Mouse (Mus musculus): Measurements from ENCODE around the gene Trhde. TPM values are rescaled to one million over a fixed set of nuclear protein-coding genes. Genes with fewer than 3 reads are reported as not detected.

The Trhde gene
- total and polyA plus RNA-seq, 3 experiments: not detected

- no peak for DNase-seq (ENCODE audit: low read depth, low spot score)
- no peaks in the 10 kb centered on the region for H3K4me1 ChIP-seq (ENCODE audit: control insufficient read depth in 1 of 2, insufficient read depth in 2 of 2, low read length in 2 of 2)
- H3K9ac ChIP-seq (ENCODE audit: control insufficient read depth, low read depth, low read length, poor library complexity, severe bottlenecking): no peak overlapping the region
- H3K27me3 ChIP-seq (ENCODE audit: control insufficient read depth in 1 of 2, insufficient read depth in 2 of 2, low read length in 2 of 2): no peaks in the 10 kb centered on the region
- no peak overlapping the region for H3K4me3 ChIP-seq (ENCODE audit: control insufficient read depth in 1 of 2, insufficient read depth in 1 of 2, low read depth in 2 of 2, low read length in 2 of 2)
- no peaks in the 10 kb centered on the region for H3K79me2 ChIP-seq (ENCODE audit: control insufficient read depth, insufficient read depth, low read length, poor library complexity)
- no peak overlapping the region for H3K27ac ChIP-seq (ENCODE audit: control insufficient read depth, low read depth, low read length)
- no peak for TF ChIP-seq TBP (IDR thresholded peaks at IDR 0.05; ENCODE audit: low read depth, low read length)
- no peak for TF ChIP-seq RAD21 (IDR thresholded peaks at IDR 0.05; ENCODE audit: low read depth, low read length)
- no peak for TF ChIP-seq JUND (IDR thresholded peaks at IDR 0.05; ENCODE audit: low read depth, low read length)
- TF ChIP-seq POLR2AphosphoS5 (IDR thresholded peaks at IDR 0.05; ENCODE audit: borderline replicate concordance, low read depth, low read length): no peak
- TF ChIP-seq MEF2A (IDR thresholded peaks at IDR 0.05; ENCODE audit: extremely low read depth, insufficient replicate concordance, low read depth, low read length, poor library complexity, severe bottlenecking): no peak
- TF ChIP-seq MXI1 (IDR thresholded peaks at IDR 0.05; ENCODE audit: low read depth, low read length): no peak
- no peak for TF ChIP-seq CHD2 (IDR thresholded peaks at IDR 0.05; ENCODE audit: low read length)
- no peak for TF ChIP-seq TAL1 (IDR thresholded peaks at IDR 0.05; ENCODE audit: low read length)
- TF ChIP-seq NRF1 (IDR thresholded peaks at IDR 0.05; ENCODE audit: insufficient read depth, low read depth, low read length, poor library complexity, severe bottlenecking): no peak
- no peak for TF ChIP-seq ZMIZ1 (IDR thresholded peaks at IDR 0.05; ENCODE audit: low read depth, low read length)
- TF ChIP-seq MYC (IDR thresholded peaks at IDR 0.05; ENCODE audit: low read depth, low read length): no peak
- TF ChIP-seq CTCF (IDR thresholded peaks at IDR 0.05 in 2 of 3, conservative IDR thresholded peaks at IDR 0.05 in 1 of 3; ENCODE audit: control insufficient read depth in 1 of 3, insufficient read depth in 1 of 3, low read depth in 2 of 3, low read length in 3 of 3, poor library complexity in 1 of 3, severe bottlenecking in 1 of 3): no peak
- no peak for TF ChIP-seq ELF1 (IDR thresholded peaks at IDR 0.05; ENCODE audit: low read depth, low read length)
- TF ChIP-seq MAFK (IDR thresholded peaks at IDR 0.05; ENCODE audit: borderline replicate concordance, low read depth, low read length): no peak
- no peak for TF ChIP-seq SMC3 (IDR thresholded peaks at IDR 0.05; ENCODE audit: low read depth, low read length)
- TF ChIP-seq HCFC1 (IDR thresholded peaks at IDR 0.05; ENCODE audit: low read depth, low read length): no peak
- TF ChIP-seq E2F4 (IDR thresholded peaks at IDR 0.05; ENCODE audit: borderline replicate concordance, low read depth, low read length): no peak
- H3K9me3 ChIP-seq (replicated peaks; ENCODE audit: insufficient read depth, low read length): no peaks in the 10 kb centered on the region
- H3K36me3 ChIP-seq (ENCODE audit: control insufficient read depth in 1 of 2, insufficient read depth in 2 of 2, low read length in 2 of 2): no peaks in the 10 kb centered on the region
Observed at GRCm38 (mm10) chr10:114405260-114405659, 396.8 kb downstream of the Trhde start.

- DNase-seq (ENCODE audit: low read depth, low spot score): no peak
- Histone ChIP-seq H3K79me2 (ENCODE audit: control insufficient read depth, insufficient read depth, low read length, poor library complexity) (no peaks in the 10 kb centered on the region), H3K36me3 (ENCODE audit: control insufficient read depth in 1 of 2, insufficient read depth in 2 of 2, low read length in 2 of 2) (no peaks in the 10 kb centered on the region), H3K9ac (ENCODE audit: control insufficient read depth, low read depth, low read length, poor library complexity, severe bottlenecking) (no peak overlapping the region), H3K9me3 (replicated peaks; ENCODE audit: insufficient read depth, low read length) (no peaks in the 10 kb centered on the region), H3K27ac (ENCODE audit: control insufficient read depth, low read depth, low read length) (no peak overlapping the region), H3K4me1 (ENCODE audit: control insufficient read depth in 1 of 2, insufficient read depth in 2 of 2, low read length in 2 of 2) (no peaks in the 10 kb centered on the region), H3K27me3 (ENCODE audit: control insufficient read depth in 1 of 2, insufficient read depth in 2 of 2, low read length in 2 of 2) (no peaks in the 10 kb centered on the region), H3K4me3 (ENCODE audit: control insufficient read depth in 1 of 2, insufficient read depth in 1 of 2, low read depth in 2 of 2, low read length in 2 of 2) (no peak overlapping the region)
- TF ChIP-seq TBP (IDR thresholded peaks at IDR 0.05; ENCODE audit: low read depth, low read length) (no peak), ZNF384 (IDR thresholded peaks at IDR 0.05; ENCODE audit: low read depth, low read length) (no peak), ELF1 (IDR thresholded peaks at IDR 0.05; ENCODE audit: low read depth, low read length) (no peak), NELFE (IDR thresholded peaks at IDR 0.05; ENCODE audit: low read depth, low read length) (no peak), MYB (IDR thresholded peaks at IDR 0.05; ENCODE audit: low read depth, low read length) (no peak), TAL1 (IDR thresholded peaks at IDR 0.05; ENCODE audit: low read length) (no peak), RAD21 (IDR thresholded peaks at IDR 0.05; ENCODE audit: low read depth, low read length) (no peak), MAZ (IDR thresholded peaks at IDR 0.05; ENCODE audit: low read depth, low read length) (no peak), MAX (IDR thresholded peaks at IDR 0.05; ENCODE audit: low read length) (no peak), NRF1 (IDR thresholded peaks at IDR 0.05; ENCODE audit: insufficient read depth, low read depth, low read length, poor library complexity, severe bottlenecking) (no peak), JUND (IDR thresholded peaks at IDR 0.05; ENCODE audit: low read depth, low read length) (no peak), UBTF (IDR thresholded peaks at IDR 0.05; ENCODE audit: borderline replicate concordance, insufficient read depth, low read depth, low read length) (no peak), BHLHE40 (IDR thresholded peaks at IDR 0.05; ENCODE audit: borderline replicate concordance, low read depth, low read length) (no peak), HCFC1 (IDR thresholded peaks at IDR 0.05; ENCODE audit: low read depth, low read length) (no peak), MAFK (IDR thresholded peaks at IDR 0.05; ENCODE audit: borderline replicate concordance, low read depth, low read length) (no peak), RCOR1 (IDR thresholded peaks at IDR 0.05; ENCODE audit: low read depth, low read length) (no peak)
Observed at GRCm38 (mm10) chr10:114403795-114404194, 398.3 kb downstream of the Trhde start.
